Mouse (Mus musculus) intestine, embryonic 15.5 days (tissue): ENCODE results near the gene Car5a. TPM values are rescaled to one million over a fixed set of nuclear protein-coding genes. Genes with fewer than 3 reads are reported as not detected.

Source experiments
- ATAC-seq: fragments of 200-750 bp; cut with Nextera tagmentation; 2 replicates; pipeline ENCODE4 v1.8.0; 2017; ENCODE audit warnings: moderate TSS enrichment, moderate library complexity
- H3K27ac ChIP-seq: fragments of 300-500 bp; sonication (generic); 2 replicates; pipeline ENCODE4 v1.5.1; 2015; ENCODE audit warnings: mild to moderate bottlenecking, inconsistent platforms
- H3K27me3 ChIP-seq: fragments of 300-500 bp; sonication (generic); replicated peaks from 2 replicates; pipeline ENCODE4 v1.6.1; 2015; ENCODE audit warnings: inconsistent platforms
- H3K36me3 ChIP-seq: fragments of 300-500 bp; sonication (generic); 2 replicates; pipeline ENCODE4 v1.6.1; 2015; ENCODE audit warnings: inconsistent platforms
- H3K4me1 ChIP-seq: fragments of 300-500 bp; sonication (generic); replicated peaks from 2 replicates; pipeline ENCODE4 v1.6.1; 2015; ENCODE audit warnings: inconsistent platforms
- H3K4me2 ChIP-seq: fragments of 300-500 bp; sonication (generic); replicated peaks from 2 replicates; pipeline ENCODE4 v1.6.1; 2015; ENCODE audit warnings: mild to moderate bottlenecking, inconsistent platforms
- H3K4me3 ChIP-seq: fragments of 300-500 bp; sonication (generic); replicated peaks from 2 replicates; pipeline ENCODE4 v1.5.1; 2015; ENCODE audit warnings: inconsistent platforms
- H3K9ac ChIP-seq: fragments of 300-500 bp; sonication (generic); 2 replicates; pipeline ENCODE4 v1.6.1; 2015; ENCODE audit warnings: inconsistent platforms
- H3K9me3 ChIP-seq: fragments of 300-500 bp; sonication (generic); 2 replicates; pipeline ENCODE4 v1.6.1; 2016; ENCODE audit warnings: inconsistent platforms
- WGBS: fragments of 180-500 bp; shearing (Covaris S2); methylation state at CpG from one replicate; pipeline ENCODE4 v1.1.7; 2015; 5-methylcytosine and 5-hydroxymethylcytosine counted together
- polyA plus RNA-seq: library from polyadenylated mRNA; unstranded; fragments of >200 nt; fragmentation: Nextera tagmentation; extraction: Ambion mirVana; gene quantifications from 2 replicates; pipeline ENCODE4 v1.2.1, GENCODE M21; 2015

Gene Car5a
- polyA plus RNA-seq, 1 experiment from 2014 or later = 0.21 TPM

GRCm38 (mm10) chr8:121897205-121897604, 47.5 kb downstream of the Car5a start:
- H3K4me3 ChIP-seq = no peak overlapping the region
- ATAC-seq = no peak
- no peaks in the 10 kb centered on the region for H3K9me3 ChIP-seq
- peaks cover 47% of the 10 kb centered on the region for H3K4me1 ChIP-seq
- H3K4me2 ChIP-seq = peak overlapping the region; percentile 51
- H3K36me3 ChIP-seq = peaks cover 8% of the 10 kb centered on the region
- H3K27me3 ChIP-seq = no peaks in the 10 kb centered on the region
- H3K27ac ChIP-seq = peak overlapping the region; percentile 94
- peak overlapping the region; percentile 28 for H3K9ac ChIP-seq
- WGBS = 56% methylated on average over 9 of the region's 9 CpGs

- ATAC-seq = peak; percentile 10; the same call in 1 of the 2 replicates
- H3K9ac ChIP-seq = peak overlapping the region; percentile 28; the same call in 1 of the 2 replicates
Observed at GRCm38 (mm10) chr8:121896476-121897145, 48.1 kb downstream of the Car5a start.

GRCm38 (mm10) chr8:121895910-121896309, 48.8 kb downstream of the Car5a start:
- Histone ChIP-seq H3K27ac (peak overlapping the region; percentile 48; the same call in 1 of the 2 replicates), H3K9me3 (no peaks in the 10 kb centered on the region), H3K4me2 (peak overlapping the region; percentile 26; the same call in 1 of the 2 replicates), H3K9ac (no peak overlapping the region), H3K27me3 (no peaks in the 10 kb centered on the region), H3K36me3 (peaks cover 8% of the 10 kb centered on the region), H3K4me1 (peaks cover 40% of the 10 kb centered on the region), H3K4me3 (no peak overlapping the region)
- 72% methylated on average over 7 of the region's 7 CpGs for WGBS
- no peak for ATAC-seq

More at GRCm38 (mm10) chr8:121896476-121897145, 48.1 kb downstream of the Car5a start:
- Histone ChIP-seq H3K4me3 (no peak overlapping the region), H3K36me3 (peaks cover 8% of the 10 kb centered on the region), H3K4me2 (peak overlapping the region; percentile 51; the same call in 1 of the 2 replicates), H3K4me1 (peaks cover 43% of the 10 kb centered on the region), H3K27me3 (no peaks in the 10 kb centered on the region), H3K9me3 (no peaks in the 10 kb centered on the region), H3K27ac (peak overlapping the region; percentile 94)
- 39% methylated on average over 12 of the region's 12 CpGs for WGBS

DNA sequence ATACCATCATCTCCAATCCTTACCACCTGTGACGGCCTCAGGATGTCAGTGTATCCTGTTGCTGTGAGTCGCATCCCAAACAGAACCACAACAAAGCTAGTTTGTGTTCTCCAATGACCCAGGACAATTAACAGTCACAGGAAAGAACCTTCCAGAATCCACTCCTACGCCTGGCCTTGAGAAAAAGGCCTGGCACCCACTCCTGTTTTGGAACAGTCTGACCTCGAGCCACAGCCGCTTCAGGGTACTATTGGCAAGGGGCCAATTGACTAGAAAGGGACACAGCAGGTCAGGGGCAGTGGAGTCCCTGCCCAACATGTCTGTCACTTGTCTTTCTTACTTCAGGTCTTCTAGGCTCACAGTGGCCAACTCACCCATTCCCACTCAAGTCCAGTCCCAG, 51.8 kb downstream of the Car5a start:
- Histone ChIP-seq H3K4me3 (no peak overlapping the region), H3K4me2 (no peak overlapping the region), H3K27ac (no peak overlapping the region), H3K36me3 (peaks cover 8% of the 10 kb centered on the region), H3K9ac (no peak overlapping the region), H3K27me3 (no peaks in the 10 kb centered on the region), H3K9me3 (no peaks in the 10 kb centered on the region), H3K4me1 (peaks cover 23% of the 10 kb centered on the region)
- WGBS = 82% methylated on average over 5 of the region's 5 CpGs
- no peak for ATAC-seq

DNA sequence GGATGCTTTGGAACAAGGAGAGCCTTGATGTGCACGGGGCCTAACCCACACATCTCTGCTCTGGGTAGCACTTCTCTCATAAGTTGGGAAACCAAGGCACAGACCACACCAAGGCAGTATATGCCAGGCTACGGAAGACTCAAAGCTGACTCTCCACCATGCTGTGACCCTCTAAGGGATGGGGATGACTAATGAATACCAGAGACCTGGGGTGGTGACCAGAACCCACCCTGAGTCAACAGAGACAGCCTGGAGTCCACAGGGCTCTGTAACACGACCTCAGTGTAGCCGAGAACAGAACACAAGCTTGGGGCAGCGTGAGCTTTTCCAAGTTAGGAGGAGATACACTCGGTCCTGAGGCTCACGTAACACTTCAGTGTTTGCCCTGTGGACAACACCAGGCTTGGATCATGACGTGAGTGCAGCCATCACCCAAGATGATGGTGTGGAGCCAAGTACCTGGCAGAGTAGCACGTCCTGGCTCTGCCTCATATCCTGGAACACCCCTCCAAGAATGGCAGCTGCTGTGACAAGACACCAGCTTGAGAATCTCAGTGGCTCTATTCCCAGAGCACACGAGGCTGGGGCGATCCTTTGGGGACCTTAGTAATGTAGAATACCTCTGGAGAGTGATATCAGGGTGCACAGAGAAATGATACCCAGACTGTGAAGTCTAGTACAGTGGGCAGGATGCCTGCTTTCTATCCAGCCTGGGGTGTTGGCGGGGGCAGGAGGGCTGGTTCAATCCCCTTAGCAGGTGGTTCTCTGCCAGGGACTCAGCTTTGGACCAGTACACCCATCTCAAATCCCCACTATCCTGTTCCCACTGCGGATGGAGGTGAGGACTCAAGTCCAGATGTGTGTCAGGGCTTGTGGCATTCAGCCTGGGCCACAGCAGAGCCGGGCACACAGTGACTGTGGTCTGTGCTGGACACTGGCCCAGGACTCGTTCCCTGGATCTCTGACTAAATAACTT, 54.6 kb downstream of the Car5a start:
- H3K4me1 ChIP-seq = no peaks in the 10 kb centered on the region

DNA sequence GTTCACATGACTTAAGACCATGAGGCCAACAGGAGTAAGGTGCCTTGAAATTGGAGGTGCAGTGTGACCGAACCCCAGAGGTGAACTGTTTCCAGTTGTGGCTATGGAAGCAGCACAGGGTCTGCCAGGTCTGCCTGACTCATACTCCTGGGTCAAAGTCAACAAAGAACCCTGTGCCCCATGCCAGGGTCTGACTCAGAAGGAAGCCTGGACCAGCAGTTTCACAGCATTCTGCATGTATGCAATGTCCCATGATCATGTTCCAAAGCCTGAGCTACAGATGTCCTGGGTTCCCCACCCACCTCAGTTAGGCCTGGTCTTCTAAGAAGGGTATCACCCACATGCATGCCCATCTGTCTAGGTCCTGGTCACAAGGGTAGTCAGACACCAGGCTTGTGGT, 55.4 kb downstream of the Car5a start:
- Histone ChIP-seq H3K9me3 (no peaks in the 10 kb centered on the region), H3K4me2 (no peak overlapping the region), H3K36me3 (peaks cover 20% of the 10 kb centered on the region), H3K4me3 (no peak overlapping the region), H3K4me1 (no peaks in the 10 kb centered on the region), H3K9ac (no peak overlapping the region), H3K27me3 (no peaks in the 10 kb centered on the region), H3K27ac (no peak overlapping the region)
- ATAC-seq = no peak
- 90% methylated on average over 1 of the region's 1 CpGs for WGBS

More for the DNA sequence above, 54.6 kb downstream of the Car5a start:
- Histone ChIP-seq H3K27ac (no peak overlapping the region), H3K4me3 (no peak overlapping the region), H3K27me3 (no peaks in the 10 kb centered on the region), H3K4me2 (no peak overlapping the region), H3K36me3 (peaks cover 20% of the 10 kb centered on the region), H3K9ac (no peak overlapping the region), H3K9me3 (no peaks in the 10 kb centered on the region)
- WGBS = 77% methylated on average over 15 of the region's 15 CpGs
- ATAC-seq = no peak

DNA sequence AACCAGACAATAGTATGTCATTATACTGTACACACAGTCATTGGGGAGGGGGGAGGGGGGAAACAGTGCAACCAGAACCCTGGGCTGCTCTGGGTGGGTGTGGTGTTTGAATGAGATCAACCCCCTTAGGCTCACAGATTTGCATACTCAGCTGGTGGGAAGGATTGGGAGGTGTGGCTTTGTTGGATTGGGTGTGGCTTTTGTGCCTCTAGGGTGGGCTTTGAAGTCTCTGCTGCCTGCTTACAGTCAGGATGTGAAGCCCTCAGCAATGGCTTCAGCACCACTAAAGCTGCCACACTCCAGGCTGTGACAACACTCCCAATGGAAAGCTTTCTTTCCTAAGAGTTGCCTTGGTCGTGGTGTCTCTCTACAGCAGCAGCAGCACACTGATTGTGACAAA, 57.2 kb downstream of the Car5a start:
- no peak overlapping the region for H3K27ac ChIP-seq
- H3K4me2 ChIP-seq = no peak overlapping the region
- H3K27me3 ChIP-seq = no peaks in the 10 kb centered on the region
- H3K9ac ChIP-seq = no peak overlapping the region
- H3K4me3 ChIP-seq = no peak overlapping the region
- 82% methylated on average over 1 of the region's 1 CpGs for WGBS
- H3K9me3 ChIP-seq = no peaks in the 10 kb centered on the region
- peaks cover 33% of the 10 kb centered on the region for H3K36me3 ChIP-seq
- no peaks in the 10 kb centered on the region for H3K4me1 ChIP-seq
- no peak for ATAC-seq

DNA sequence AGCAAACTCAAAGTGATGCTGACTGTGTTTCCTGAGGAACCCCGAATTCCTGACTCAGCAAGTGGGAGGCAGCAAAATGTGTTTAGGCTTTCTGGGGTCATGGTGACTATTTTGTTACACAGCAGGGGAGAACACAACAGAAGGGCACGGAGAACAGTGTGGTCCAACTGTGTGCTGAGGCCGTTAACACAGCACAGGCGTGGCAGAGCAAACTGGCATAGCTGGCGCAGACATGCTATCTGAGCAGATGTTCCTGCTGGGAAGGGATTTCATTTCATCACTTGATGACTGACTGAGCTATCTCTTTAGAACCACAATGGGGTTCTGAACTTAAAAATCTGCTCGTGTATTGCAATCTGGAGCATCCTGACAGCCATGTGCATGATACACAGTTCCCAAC, 59.3 kb downstream of the Car5a start:
- WGBS = 88% methylated on average over 6 of the region's 6 CpGs
- H3K9ac ChIP-seq = no peak overlapping the region
- no peak overlapping the region for H3K4me3 ChIP-seq
- no peak overlapping the region for H3K4me2 ChIP-seq
- peaks cover 37% of the 10 kb centered on the region for H3K36me3 ChIP-seq
- no peaks in the 10 kb centered on the region for H3K4me1 ChIP-seq
- no peaks in the 10 kb centered on the region for H3K27me3 ChIP-seq
- no peak for ATAC-seq
- no peaks in the 10 kb centered on the region for H3K9me3 ChIP-seq
- no peak overlapping the region for H3K27ac ChIP-seq

- peaks cover 37% of the 10 kb centered on the region for H3K36me3 ChIP-seq
- H3K4me2 ChIP-seq = no peak overlapping the region
- no peaks in the 10 kb centered on the region for H3K27me3 ChIP-seq
- no peaks in the 10 kb centered on the region for H3K9me3 ChIP-seq
- 95% methylated on average over 9 of the region's 9 CpGs for WGBS
- no peak overlapping the region for H3K9ac ChIP-seq
- H3K4me3 ChIP-seq = no peak overlapping the region
- H3K27ac ChIP-seq = no peak overlapping the region
- H3K4me1 ChIP-seq = no peaks in the 10 kb centered on the region
- ATAC-seq = no peak
Observed at GRCm38 (mm10) chr8:121885001-121885400, 59.7 kb downstream of the Car5a start.

DNA sequence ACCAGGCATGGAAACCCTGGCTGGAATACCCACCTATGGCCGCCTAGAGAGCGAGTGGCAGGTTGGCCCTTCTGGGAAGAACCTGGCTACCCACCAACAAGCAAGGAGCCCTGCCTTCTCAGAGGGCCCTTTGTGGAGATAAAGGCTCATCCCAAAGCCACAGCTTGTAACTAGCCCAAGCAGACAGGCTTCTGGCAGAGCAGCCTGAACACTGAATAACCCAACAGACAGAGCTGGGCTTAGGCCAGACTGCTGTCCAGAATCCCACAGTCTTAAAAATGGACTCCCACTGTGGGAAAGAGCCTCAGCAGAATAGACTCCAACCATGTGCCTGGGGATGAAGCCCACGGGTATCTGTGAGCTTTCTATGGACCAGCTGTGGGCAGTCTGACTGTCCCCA, 60.5 kb downstream of the Car5a start:
- H3K9me3 ChIP-seq = no peaks in the 10 kb centered on the region
- no peak overlapping the region for H3K9ac ChIP-seq
- H3K4me2 ChIP-seq = no peak overlapping the region
- H3K27ac ChIP-seq = no peak overlapping the region
- no peak overlapping the region for H3K4me3 ChIP-seq
- no peak for ATAC-seq
- no peaks in the 10 kb centered on the region for H3K4me1 ChIP-seq
- WGBS = 84% methylated on average over 3 of the region's 3 CpGs
- H3K36me3 ChIP-seq = peaks cover 37% of the 10 kb centered on the region
- H3K27me3 ChIP-seq = no peaks in the 10 kb centered on the region

GRCm38 (mm10) chr8:121881921-121882320, 62.8 kb downstream of the Car5a start:
- peaks cover 34% of the 10 kb centered on the region for H3K36me3 ChIP-seq
- no peak for ATAC-seq

GRCm38 (mm10) chr8:121880818-121881217, 63.9 kb downstream of the Car5a start:
- no peak for ATAC-seq
- no peak overlapping the region for H3K9ac ChIP-seq
- no peaks in the 10 kb centered on the region for H3K27me3 ChIP-seq
- H3K4me2 ChIP-seq = no peak overlapping the region
- 52% methylated on average over 1 of the region's 1 CpGs for WGBS
- H3K36me3 ChIP-seq = peaks cover 26% of the 10 kb centered on the region
- no peaks in the 10 kb centered on the region for H3K4me1 ChIP-seq
- H3K27ac ChIP-seq = no peak overlapping the region
- no peak overlapping the region for H3K4me3 ChIP-seq
- no peaks in the 10 kb centered on the region for H3K9me3 ChIP-seq

More at GRCm38 (mm10) chr8:121881921-121882320, 62.8 kb downstream of the Car5a start:
- Histone ChIP-seq H3K4me3 (no peak overlapping the region), H3K9me3 (no peaks in the 10 kb centered on the region), H3K27me3 (no peaks in the 10 kb centered on the region), H3K9ac (no peak overlapping the region), H3K4me1 (no peaks in the 10 kb centered on the region), H3K27ac (no peak overlapping the region), H3K4me2 (no peak overlapping the region)
- WGBS = 80% methylated on average over 5 of the region's 5 CpGs
